Mouse (Mus musculus): ENCODE measurements around the gene Olfr351.

DNA sequence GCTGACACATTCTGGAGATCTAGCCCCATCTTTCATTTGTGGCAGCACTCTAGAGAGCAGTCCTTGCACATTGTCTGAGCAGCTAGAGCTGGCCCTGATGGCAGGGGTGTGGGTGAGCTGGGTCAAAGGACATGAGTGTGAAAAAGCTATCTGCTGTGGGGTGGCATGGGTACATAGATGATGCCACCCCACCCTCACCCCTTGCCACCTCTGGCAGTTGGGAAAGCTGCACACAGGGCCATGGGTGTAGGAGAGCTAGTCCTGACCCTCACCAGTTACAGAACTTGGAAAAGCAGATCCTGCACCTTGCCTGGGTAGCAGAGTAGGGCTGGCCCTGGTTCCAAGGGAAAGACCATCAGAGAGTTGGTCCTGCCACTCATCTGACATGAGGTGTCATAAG, 34.7 kb upstream of the Olfr351 start:
- TF ChIP-seq ZNF384 (IDR thresholded peaks at IDR 0.05; ENCODE audit: low read depth, low read length) (no peak), CHD2 (IDR thresholded peaks at IDR 0.05; ENCODE audit: low read depth, low read length) (no peak), HCFC1 (IDR thresholded peaks at IDR 0.05; ENCODE audit: borderline replicate concordance, insufficient read depth, low read length) (no peak)
